Mouse (Mus musculus) CD4-positive, CD25-positive, alpha-beta regulatory T cell, adult 4 months (primary cell): ENCODE data around the gene Wfs1. TPM values are rescaled to one million over a fixed set of nuclear protein-coding genes. Genes with fewer than 3 reads are reported as not detected.
"Not testable (repeated sequence)": the region's sequence is repeated elsewhere in the genome, so short reads cannot be mapped to it uniquely, and the experiment has no call there.

Source experiments
- ATAC-seq: one replicate; pipeline ENCODE4 v1.8.0; 2017
- polyA plus RNA-seq, 2 experiments: library from polyadenylated mRNA; unstranded; fragments of 100-300 nt; shearing (Covaris generic); gene quantifications; one replicate each; pipeline ENCODE4 v1.2.1; 2017

The Wfs1 gene
- polyA plus RNA-seq, 2 experiments from 2014 or later, result 0.81 to 1.7 TPM

GRCm38 (mm10) chr5:36986617-36987016 lies 2.4 kb downstream of the Wfs1 start:
- ATAC-seq, result no peak

- no peak for ATAC-seq
Measured at GRCm38 (mm10) chr5:36982271-36982670, 6.7 kb downstream of the Wfs1 start.

- no peak for ATAC-seq
Measured at GRCm38 (mm10) chr5:36979631-36980030, 9.4 kb downstream of the Wfs1 start.

- no peak for ATAC-seq
Measured at GRCm38 (mm10) chr5:36979001-36979400, 10.0 kb downstream of the Wfs1 start.

- no peak for ATAC-seq
Measured at GRCm38 (mm10) chr5:36977809-36978208, 11.2 kb downstream of the Wfs1 start.

GRCm38 (mm10) chr5:36975336-36975735 lies 13.7 kb downstream of the Wfs1 start:
- no peak for ATAC-seq

GRCm38 (mm10) chr5:36971587-36971986 lies 17.4 kb downstream of the Wfs1 start:
- no peak for ATAC-seq

- no peak for ATAC-seq
Measured at GRCm38 (mm10) chr5:36960501-36960900, 28.5 kb downstream of the Wfs1 start.

- peak; percentile 41 for ATAC-seq
Measured at GRCm38 (mm10) chr5:36958837-36959236, 30.2 kb downstream of the Wfs1 start.

- ATAC-seq, result no peak
Measured at GRCm38 (mm10) chr5:36955366-36955765, 33.6 kb downstream of the Wfs1 start.

- ATAC-seq, result no peak
Measured at GRCm38 (mm10) chr5:36952311-36952710, 36.7 kb downstream of the Wfs1 start.

GRCm38 (mm10) chr5:36950871-36951270 lies 38.1 kb downstream of the Wfs1 start:
- no peak for ATAC-seq

GRCm38 (mm10) chr5:36948831-36949230 lies 40.2 kb downstream of the Wfs1 start:
- no peak for ATAC-seq

- no peak for ATAC-seq
Measured at GRCm38 (mm10) chr5:36946445-36946844, 42.6 kb downstream of the Wfs1 start.

GRCm38 (mm10) chr5:36945713-36946112 lies 43.3 kb downstream of the Wfs1 start:
- no peak for ATAC-seq

- ATAC-seq, result no peak
Measured at GRCm38 (mm10) chr5:36945102-36945701, 43.8 kb downstream of the Wfs1 start.

GRCm38 (mm10) chr5:36944552-36944951 lies 44.5 kb downstream of the Wfs1 start:
- no peak for ATAC-seq

GRCm38 (mm10) chr5:36942446-36942845 lies 46.6 kb downstream of the Wfs1 start:
- ATAC-seq, result no peak

GRCm38 (mm10) chr5:36938991-36939390 lies 50.0 kb downstream of the Wfs1 start:
- not testable (repeated sequence) for ATAC-seq

- no peak for ATAC-seq
Measured at GRCm38 (mm10) chr5:36938021-36938420, 51.0 kb downstream of the Wfs1 start.

GRCm38 (mm10) chr5:36936548-36936947 lies 52.5 kb downstream of the Wfs1 start:
- no peak for ATAC-seq

GRCm38 (mm10) chr5:36935486-36936473 lies 53.2 kb downstream of the Wfs1 start:
- ATAC-seq, result no peak

GRCm38 (mm10) chr5:36933383-36933782 lies 55.6 kb downstream of the Wfs1 start:
- ATAC-seq, result no peak

GRCm38 (mm10) chr5:36929376-36929775 lies 59.6 kb downstream of the Wfs1 start:
- ATAC-seq, result no peak
